Mouse (Mus musculus): ENCODE data around the gene Meaf6. TPM values are rescaled to one million over a fixed set of nuclear protein-coding genes. Genes with fewer than 3 reads are reported as not detected.
A peak's percentile ranks its signal among the peaks of the same experiment; 100 is the strongest.

Meaf6 gene
- total RNA-seq (2021) = 10 to 100 TPM; 38.3 to 40.8 TPM

- peak; percentile 96 for DNase-seq
These were observed at the start of gene Meaf6 for GRCm38 (mm10) chr4:125084403-125085345. Gene Meaf6, plus strand, starts transcription at chr4:125085134.

GRCm38 (mm10) chr4:125044454-125044853, 40.5 kb upstream of the Meaf6 start:
- DNase-seq = no peak

- no peak for DNase-seq
These were observed 29.5 kb upstream of the Meaf6 start for GRCm38 (mm10) chr4:125055385-125055784.

- DNase-seq = no peak
These were observed 28.5 kb upstream of the Meaf6 start for GRCm38 (mm10) chr4:125056476-125056875.

GRCm38 (mm10) chr4:125057273-125057672, 27.7 kb upstream of the Meaf6 start:
- DNase-seq = no peak

- DNase-seq = no peak
These were observed 26.9 kb upstream of the Meaf6 start for GRCm38 (mm10) chr4:125058033-125058432.

- peak; percentile 75 for DNase-seq
These were observed 25.9 kb upstream of the Meaf6 start for GRCm38 (mm10) chr4:125059025-125059424.

GRCm38 (mm10) chr4:125063829-125064228, 21.1 kb upstream of the Meaf6 start:
- DNase-seq = no peak

GRCm38 (mm10) chr4:125065517-125066307, 19.2 kb upstream of the Meaf6 start, which contains the start of gene Dnali1:
Gene Dnali1, minus strand, starts transcription at chr4:125065703.
- DNase-seq = peak; percentile 66

GRCm38 (mm10) chr4:125066490-125067370, 18.2 kb upstream of the Meaf6 start, which contains the start of gene Snip1:
Gene Snip1, plus strand, starts transcription at chr4:125066672.
- DNase-seq = peak; percentile 95

GRCm38 (mm10) chr4:125077700-125078099, 7.2 kb upstream of the Meaf6 start:
- DNase-seq = no peak

- no peak for DNase-seq
These were observed 6.2 kb upstream of the Meaf6 start for GRCm38 (mm10) chr4:125078698-125079097.

GRCm38 (mm10) chr4:125085346-125085841, 460 bp downstream of the Meaf6 start:
- DNase-seq = peak; percentile 80

GRCm38 (mm10) chr4:125093031-125093430, 8.1 kb downstream of the Meaf6 start:
- no peak for DNase-seq

GRCm38 (mm10) chr4:125096066-125096465, 11.1 kb downstream of the Meaf6 start:
- DNase-seq = no peak

GRCm38 (mm10) chr4:125097412-125097811, 12.5 kb downstream of the Meaf6 start:
- DNase-seq = no peak

- peak; percentile 89 for DNase-seq
These were observed 14.5 kb downstream of the Meaf6 start for GRCm38 (mm10) chr4:125099458-125099857.

GRCm38 (mm10) chr4:125101334-125101733, 16.4 kb downstream of the Meaf6 start:
- no peak for DNase-seq

- DNase-seq = no peak
These were observed 20.4 kb downstream of the Meaf6 start for GRCm38 (mm10) chr4:125105354-125105753.

GRCm38 (mm10) chr4:125114638-125115037, 29.7 kb downstream of the Meaf6 start:
- DNase-seq = peak; percentile 89

- no peak for DNase-seq
These were observed 30.1 kb downstream of the Meaf6 start for GRCm38 (mm10) chr4:125115081-125115480.

- DNase-seq = no peak
These were observed 30.8 kb downstream of the Meaf6 start for GRCm38 (mm10) chr4:125115710-125116089.
